Mouse (Mus musculus) MEL (cell line): ENCODE measurements at regions not wholly inside any gene's neighbourhood (a gene's known extent, or its start where the extent isn't known, plus 50 kb on each side); places are given as distances from the start of the nearest gene placed in this dataset.

ENCODE experiments used
- DNase-seq: peaks from one replicate; pipeline ENCODE4 v3.0.0; 2011; ENCODE audit warnings: low read depth, low spot score
- H3K27ac ChIP-seq: 2 replicates; pipeline ENCODE4 v1.5.1; 2012; ENCODE audit warnings: low read depth, mild to moderate bottlenecking, control low read depth, low read length, moderate library complexity; ENCODE audit not compliant: control insufficient read depth
- H3K27me3 ChIP-seq, 2 experiments: fragments of 150-350 bp in 1 of 2; sonication (generic) in 1 of 2; 2 replicates each; pipeline ENCODE4 v1.6.1; 2012; ENCODE audit warnings: low read length in 2 of 2, mild to moderate bottlenecking in 2 of 2, improper control_type of control experiment in 1 of 2, moderate library complexity in 1 of 2; ENCODE audit not compliant: insufficient read depth in 2 of 2, control insufficient read depth in 1 of 2
- H3K36me3 ChIP-seq, 2 experiments: 2 replicates each; pipeline ENCODE4 v1.6.1; 2012 to 2014; ENCODE audit warnings: low read length in 2 of 2, improper control_type of control experiment in 1 of 2, inconsistent platforms in 1 of 2, mild to moderate bottlenecking in 1 of 2; ENCODE audit not compliant: insufficient read depth in 2 of 2, control insufficient read depth in 1 of 2
- H3K4me1 ChIP-seq, 2 experiments: fragments of 150-350 bp in 1 of 2; sonication (generic) in 1 of 2; 2 replicates each; pipeline ENCODE4 v1.6.1; 2012; ENCODE audit warnings: low read length in 2 of 2, improper control_type of control experiment in 1 of 2, mild to moderate bottlenecking in 1 of 2; ENCODE audit not compliant: insufficient read depth in 2 of 2, control insufficient read depth in 1 of 2
- H3K4me3 ChIP-seq, 2 experiments: fragments of 150-350 bp in 1 of 2; sonication (generic) in 1 of 2; 2 replicates each; pipeline ENCODE4 v1.5.1; 2012; ENCODE audit warnings: low read depth in 2 of 2, low read length in 2 of 2, mild to moderate bottlenecking in 2 of 2, moderate library complexity in 2 of 2, control low read depth in 1 of 2, improper control_type of control experiment in 1 of 2; ENCODE audit not compliant: control insufficient read depth in 1 of 2, insufficient read depth in 1 of 2
- H3K79me2 ChIP-seq: 2 replicates; pipeline ENCODE4 v1.6.1; 2012; ENCODE audit warnings: mild to moderate bottlenecking, low read length, moderate library complexity; ENCODE audit not compliant: control insufficient read depth, poor library complexity, insufficient read depth
- H3K9ac ChIP-seq: 2 replicates; pipeline ENCODE4 v1.6.1; 2012; ENCODE audit warnings: low read depth, mild to moderate bottlenecking, control low read depth, low read length, moderate library complexity; ENCODE audit not compliant: control insufficient read depth, poor library complexity, severe bottlenecking
- H3K9me3 ChIP-seq: fragments of 150-350 bp; sonication (generic); replicated peaks from 2 replicates; pipeline ENCODE4 v1.6.1; 2012; ENCODE audit warnings: mild to moderate bottlenecking, low read length, improper control_type of control experiment, moderate library complexity; ENCODE audit not compliant: insufficient read depth
- CHD1 ChIP-seq: IDR thresholded peaks from 2 replicates; pipeline ENCODE4 v1.6.1; 2012; ENCODE audit warnings: low read depth, mild to moderate bottlenecking, inconsistent platforms, low read length, improper control_type of control experiment
- E2F4 ChIP-seq: IDR thresholded peaks from 2 replicates; pipeline ENCODE4 v1.6.1; 2011; ENCODE audit warnings: low read depth, low read length, improper control_type of control experiment, borderline replicate concordance
- GATA1 ChIP-seq: IDR thresholded peaks from 2 replicates; pipeline ENCODE4 v1.6.1; 2011; ENCODE audit warnings: low read depth, low read length, improper control_type of control experiment
- HCFC1 ChIP-seq: IDR thresholded peaks from 2 replicates; pipeline ENCODE4 v1.6.1; 2012; ENCODE audit warnings: low read depth, mild to moderate bottlenecking, inconsistent platforms, low read length, improper control_type of control experiment, moderate library complexity
- MAFK ChIP-seq: IDR thresholded peaks from 2 replicates; pipeline ENCODE4 v1.6.1; 2011; ENCODE audit warnings: low read depth, mild to moderate bottlenecking, low read length, improper control_type of control experiment, borderline replicate concordance
- MXI1 ChIP-seq: IDR thresholded peaks from 2 replicates; pipeline ENCODE4 v1.6.1; 2011; ENCODE audit warnings: mild to moderate bottlenecking, low read depth, low read length, improper control_type of control experiment
- MYC ChIP-seq: IDR thresholded peaks from 2 replicates; pipeline ENCODE4 v1.6.1; 2011; ENCODE audit warnings: low read depth, mild to moderate bottlenecking, low read length, improper control_type of control experiment, moderate library complexity
- POLR2A ChIP-seq, 2 experiments: IDR thresholded peaks; 2 replicates each; pipeline ENCODE4 v1.6.1; 2011 to 2012; ENCODE audit warnings: low read length in 2 of 2, mild to moderate bottlenecking in 2 of 2, control low read depth in 1 of 2, improper control_type of control experiment in 1 of 2, low read depth in 1 of 2, moderate library complexity in 1 of 2; ENCODE audit not compliant: control insufficient read depth in 1 of 2, insufficient read depth in 1 of 2, poor library complexity in 1 of 2
- POLR2AphosphoS2 ChIP-seq: IDR thresholded peaks from 2 replicates; pipeline ENCODE4 v1.6.1; 2011; ENCODE audit warnings: low read length, improper control_type of control experiment
- RAD21 ChIP-seq: IDR thresholded peaks from 2 replicates; pipeline ENCODE4 v1.6.1; 2011; ENCODE audit warnings: mild to moderate bottlenecking, low read depth, low read length, improper control_type of control experiment
- SIN3A ChIP-seq: IDR thresholded peaks from 2 replicates; pipeline ENCODE4 v1.6.1; 2012; ENCODE audit warnings: low read length, improper control_type of control experiment, inconsistent platforms
- TAL1 ChIP-seq: IDR thresholded peaks from 2 replicates; pipeline ENCODE4 v1.6.1; 2012; ENCODE audit warnings: mild to moderate bottlenecking, inconsistent platforms, low read length, moderate library complexity, mixed read lengths
- TBP ChIP-seq: IDR thresholded peaks from 2 replicates; pipeline ENCODE4 v1.8.0; 2011; ENCODE audit warnings: low read depth, low read length, improper control_type of control experiment
- UBTF ChIP-seq: IDR thresholded peaks from 2 replicates; pipeline ENCODE4 v1.6.1; 2012; ENCODE audit warnings: low read depth, mild to moderate bottlenecking, inconsistent platforms, low read length, improper control_type of control experiment, moderate library complexity, borderline replicate concordance; ENCODE audit not compliant: insufficient read depth
- USF2 ChIP-seq, 2 experiments: IDR thresholded peaks; 2 replicates each; pipeline ENCODE4 v1.6.1; 2011 to 2012; ENCODE audit warnings: improper control_type of control experiment in 2 of 2, low read length in 2 of 2, borderline replicate concordance in 1 of 2, inconsistent platforms in 1 of 2, low read depth in 1 of 2, mild to moderate bottlenecking in 1 of 2; ENCODE audit not compliant: insufficient read depth in 1 of 2
- ZC3H11A ChIP-seq: IDR thresholded peaks from 2 replicates; pipeline ENCODE4 v1.6.1; 2012; ENCODE audit warnings: low read depth, mild to moderate bottlenecking, inconsistent platforms, low read length, improper control_type of control experiment
- ZKSCAN1 ChIP-seq: IDR thresholded peaks from 2 replicates; pipeline ENCODE4 v1.6.1; 2012; ENCODE audit warnings: low read depth, mild to moderate bottlenecking, inconsistent platforms, low read length, improper control_type of control experiment, moderate library complexity
- ZNF384 ChIP-seq: IDR thresholded peaks from 2 replicates; pipeline ENCODE4 v1.6.1; 2012; ENCODE audit warnings: low read depth, mild to moderate bottlenecking, inconsistent platforms, low read length, improper control_type of control experiment

DNA sequence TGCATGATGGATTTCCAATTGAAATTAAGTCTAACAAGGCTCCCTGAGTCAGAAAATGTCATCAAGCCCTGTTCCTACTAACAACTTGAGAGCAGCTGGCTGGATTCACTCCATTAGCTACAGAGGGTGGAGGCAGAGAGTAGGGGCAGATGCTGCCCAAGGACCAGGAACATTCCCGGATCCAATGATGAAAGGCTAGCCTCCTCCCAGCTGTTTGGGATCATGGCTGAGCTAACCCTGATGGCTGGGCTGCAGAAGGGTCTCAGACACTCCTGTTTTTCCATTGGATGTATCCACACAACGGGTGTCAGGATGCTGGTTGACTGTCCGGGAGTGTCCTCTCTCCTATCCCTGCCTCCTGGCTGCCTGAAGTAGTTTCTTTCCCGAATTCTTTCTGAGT is 78.1 kb upstream of the Calcoco1 start:
- no peaks in the 10 kb centered on the region for H3K36me3 ChIP-seq
- H3K4me1 ChIP-seq = no peaks in the 10 kb centered on the region
- no peaks in the 10 kb centered on the region for H3K9me3 ChIP-seq
- H3K27me3 ChIP-seq = peaks cover 46 to 59% of the 10 kb centered on the region in 2 experiments
- no peaks in the 10 kb centered on the region for H3K79me2 ChIP-seq
- H3K27ac ChIP-seq = no peak overlapping the region
- no peak for DNase-seq
- TF ChIP-seq CHD1 (no peak), TBP (no peak), ZC3H11A (no peak), E2F4 (no peak), POLR2AphosphoS2 (no peak), POLR2A (IDR thresholded peaks at IDR 0.05; ENCODE audit: control insufficient read depth in 1 of 2, insufficient read depth in 1 of 2, low read depth in 1 of 2, low read length in 2 of 2, poor library complexity in 1 of 2) (no peak), TAL1 (no peak), MAFK (no peak), USF2 (IDR thresholded peaks at IDR 0.05; ENCODE audit: borderline replicate concordance in 1 of 2, insufficient read depth in 1 of 2, low read depth in 1 of 2, low read length in 2 of 2) (no peak), SIN3A (no peak), HCFC1 (no peak), MYC (no peak), GATA1 (no peak), UBTF (no peak), MXI1 (no peak), ZNF384 (no peak), ZKSCAN1 (no peak)
- no peak overlapping the region for H3K4me3 ChIP-seq
- H3K9ac ChIP-seq = no peak overlapping the region

DNA sequence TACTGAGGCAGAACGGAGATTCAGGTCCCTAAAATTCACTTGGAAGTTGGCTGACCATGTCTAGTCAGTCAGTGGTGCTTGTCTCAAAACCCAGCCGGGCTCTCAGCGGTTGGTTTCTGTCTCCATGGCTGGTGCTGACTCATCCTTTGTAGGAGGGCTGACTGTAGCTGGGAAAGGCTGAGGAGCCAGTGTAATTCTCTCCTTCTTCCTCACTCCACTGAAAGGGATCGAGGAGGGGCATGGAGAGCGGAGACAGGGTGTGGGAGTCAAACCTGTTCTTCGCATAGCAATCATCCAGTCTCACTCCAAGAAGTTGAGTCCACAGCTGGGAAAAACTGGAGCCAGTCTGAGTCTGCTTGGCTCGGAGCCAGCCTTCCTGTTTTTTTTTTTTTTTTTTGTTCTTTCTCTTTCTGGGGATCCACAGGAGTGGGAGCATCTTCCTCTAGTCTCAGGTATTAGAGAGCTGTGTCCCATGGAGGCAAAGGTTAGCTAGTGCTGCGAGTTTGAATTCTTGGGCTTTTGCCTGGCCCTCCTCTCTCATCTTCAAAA is 80.4 kb upstream of the Calcoco1 start:
- H3K4me3 ChIP-seq = no peak overlapping the region

More for the DNA sequence above, 80.4 kb upstream of the Calcoco1 start:
- Histone ChIP-seq H3K79me2 (no peaks in the 10 kb centered on the region), H3K9me3 (no peaks in the 10 kb centered on the region), H3K4me1 (no peaks in the 10 kb centered on the region), H3K27me3 (peaks cover 38 to 54% of the 10 kb centered on the region in 2 experiments), H3K27ac (no peak overlapping the region), H3K9ac (no peak overlapping the region), H3K36me3 (no peaks in the 10 kb centered on the region)
- TF ChIP-seq RAD21 = no peak
- TF ChIP-seq ZNF384 = peak; percentile 79
- DNase-seq = peak; percentile 11
